Mouse (Mus musculus) intestine, postnatal 0 days (tissue): Measurements from ENCODE around the gene Bmpr1a. TPM values are rescaled to one million over a fixed set of nuclear protein-coding genes. Genes with fewer than 3 reads are reported as not detected.

Source experiments
- ATAC-seq: fragments of 200-750 bp; cut with Nextera tagmentation; 2 replicates; pipeline ENCODE4 v1.8.0; 2017; ENCODE audit warnings: mild to moderate bottlenecking, moderate TSS enrichment, moderate library complexity
- H3K27ac ChIP-seq: fragments of 300-500 bp; sonication (generic); 2 replicates; pipeline ENCODE4 v1.5.1; 2014; ENCODE audit warnings: mild to moderate bottlenecking, low read depth, low read length, moderate library complexity
- H3K27me3 ChIP-seq: fragments of 300-500 bp; sonication (generic); replicated peaks from 2 replicates; pipeline ENCODE4 v1.6.1; 2014; ENCODE audit warnings: low read length, mixed read lengths; ENCODE audit not compliant: control insufficient read depth, insufficient read depth
- H3K36me3 ChIP-seq: fragments of 300-500 bp; sonication (generic); 2 replicates; pipeline ENCODE4 v1.6.1; 2014; ENCODE audit warnings: mild to moderate bottlenecking, moderate library complexity; ENCODE audit not compliant: control insufficient read depth, insufficient read depth
- H3K4me1 ChIP-seq: fragments of 300-500 bp; sonication (generic); replicated peaks from 2 replicates; pipeline ENCODE4 v1.6.1; 2014; ENCODE audit warnings: antibody characterized with exemption, low read length, mixed read lengths; ENCODE audit not compliant: control insufficient read depth, insufficient read depth
- H3K4me2 ChIP-seq: fragments of 300-500 bp; sonication (generic); replicated peaks from 2 replicates; pipeline ENCODE4 v1.6.1; 2014; ENCODE audit warnings: low read depth, mild to moderate bottlenecking, moderate library complexity
- H3K4me3 ChIP-seq: fragments of 300-500 bp; sonication (generic); 2 replicates; pipeline ENCODE4 v1.5.1; 2014; ENCODE audit warnings: low read depth, low read length
- H3K9ac ChIP-seq: fragments of 300-500 bp; sonication (generic); 2 replicates; pipeline ENCODE4 v1.6.1; 2014; ENCODE audit warnings: mild to moderate bottlenecking, low read depth, low read length
- H3K9me3 ChIP-seq: fragments of 300-500 bp; sonication (generic); 2 replicates; pipeline ENCODE4 v1.6.1; 2016; ENCODE audit warnings: mixed run types; ENCODE audit not compliant: control insufficient read depth
- CTCF ChIP-seq: sonication (generic); IDR thresholded peaks from 2 replicates; pipeline ENCODE4 v1.5.1; 2016; ENCODE audit warnings: low read depth, mild to moderate bottlenecking, control low read depth, antibody characterized with exemption, moderate library complexity
- WGBS: fragments of 180-500 bp; shearing (Covaris S2); extraction: QIAGEN DNeasy Blood & Tissue Kit; methylation state at CpG from one replicate; pipeline ENCODE4 v1.1.7; 2014; 5-methylcytosine and 5-hydroxymethylcytosine counted together
- polyA plus RNA-seq: library from polyadenylated mRNA; unstranded; fragments of >200 nt; fragmentation: Nextera tagmentation; extraction: Ambion mirVana; gene quantifications from 2 replicates; pipeline ENCODE4 v1.2.1, GENCODE M21; 2015

Gene Bmpr1a
- polyA plus RNA-seq, 1 experiment from 2014 or later = 19.3 TPM

- no peaks in the 10 kb centered on the region for H3K9me3 ChIP-seq
- 0 out of 2 replicates have a peak, but pooled peaks cover 2% of the 10 kb centered on the region for H3K4me1 ChIP-seq
- no peak overlapping the region for H3K4me3 ChIP-seq
- no peak for ATAC-seq
- no peak overlapping the region for H3K4me2 ChIP-seq
- no peak overlapping the region for H3K27ac ChIP-seq
- H3K27me3 ChIP-seq = no peaks in the 10 kb centered on the region
- TF ChIP-seq CTCF = no peak
- 71% methylated on average over 3 of the region's 3 CpGs for WGBS
- H3K36me3 ChIP-seq = peaks cover 21% of the 10 kb centered on the region
- H3K9ac ChIP-seq = no peak overlapping the region
These were observed 57.8 kb downstream of the Bmpr1a start for GRCm38 (mm10) chr14:34445348-34445747.

GRCm38 (mm10) chr14:34444924-34445323 lies 58.2 kb downstream of the Bmpr1a start:
- H3K9me3 ChIP-seq = no peaks in the 10 kb centered on the region

GRCm38 (mm10) chr14:34444368-34444767 lies 58.8 kb downstream of the Bmpr1a start:
- H3K9me3 ChIP-seq = no peaks in the 10 kb centered on the region
- peaks cover 26% of the 10 kb centered on the region for H3K36me3 ChIP-seq
- no peak overlapping the region for H3K4me3 ChIP-seq
- 0 out of 2 replicates have a peak, but pooled peaks cover 2% of the 10 kb centered on the region for H3K4me1 ChIP-seq
- no peak overlapping the region for H3K4me2 ChIP-seq
- no peak for ATAC-seq
- no peak overlapping the region for H3K9ac ChIP-seq
- H3K27me3 ChIP-seq = no peaks in the 10 kb centered on the region
- 79% methylated on average over 5 of the region's 5 CpGs for WGBS
- no peak overlapping the region for H3K27ac ChIP-seq
- no peak for TF ChIP-seq CTCF

More at GRCm38 (mm10) chr14:34444924-34445323, 58.2 kb downstream of the Bmpr1a start:
- Histone ChIP-seq H3K4me2 (no peak overlapping the region), H3K27me3 (no peaks in the 10 kb centered on the region), H3K36me3 (peaks cover 24% of the 10 kb centered on the region), H3K9ac (no peak overlapping the region), H3K4me3 (no peak overlapping the region), H3K4me1 (0 out of 2 replicates have a peak, but pooled peaks cover 2% of the 10 kb centered on the region), H3K27ac (no peak overlapping the region)
- TF ChIP-seq CTCF = no peak
- ATAC-seq = no peak

GRCm38 (mm10) chr14:34442531-34442930 lies 60.6 kb downstream of the Bmpr1a start:
- Histone ChIP-seq H3K27ac (no peak overlapping the region), H3K36me3 (peaks cover 28% of the 10 kb centered on the region), H3K4me2 (no peak overlapping the region), H3K4me3 (no peak overlapping the region), H3K9ac (no peak overlapping the region), H3K27me3 (no peaks in the 10 kb centered on the region), H3K9me3 (no peaks in the 10 kb centered on the region), H3K4me1 (0 out of 2 replicates have a peak, but pooled peaks cover 2% of the 10 kb centered on the region)
- ATAC-seq = no peak
- no peak for TF ChIP-seq CTCF
- 78% methylated on average over 4 of the region's 4 CpGs for WGBS

GRCm38 (mm10) chr14:34440526-34441066 lies 62.5 kb downstream of the Bmpr1a start:
- no peaks in the 10 kb centered on the region for H3K9me3 ChIP-seq
- no peak overlapping the region for H3K9ac ChIP-seq
- no peak for TF ChIP-seq CTCF
- ATAC-seq = no peak
- no peak overlapping the region for H3K4me2 ChIP-seq
- no peak overlapping the region for H3K4me3 ChIP-seq
- H3K27ac ChIP-seq = no peak overlapping the region
- H3K27me3 ChIP-seq = no peaks in the 10 kb centered on the region
- H3K4me1 ChIP-seq = 0 out of 2 replicates have a peak, but pooled peaks cover 2% of the 10 kb centered on the region
- WGBS = 85% methylated on average over 3 of the region's 3 CpGs
- peaks cover 24% of the 10 kb centered on the region for H3K36me3 ChIP-seq

GRCm38 (mm10) chr14:34429069-34429468 lies 74.1 kb downstream of the Bmpr1a start:
- H3K27ac ChIP-seq = no peak overlapping the region
- no peak overlapping the region for H3K9ac ChIP-seq
- H3K4me2 ChIP-seq = no peak overlapping the region
- no peak overlapping the region for H3K4me3 ChIP-seq
- TF ChIP-seq CTCF = no peak
- no peak for ATAC-seq
- H3K4me1 ChIP-seq = no peaks in the 10 kb centered on the region
- 78% methylated on average over 1 of the region's 1 CpGs for WGBS
- no peaks in the 10 kb centered on the region for H3K27me3 ChIP-seq
- peaks cover 30% of the 10 kb centered on the region for H3K36me3 ChIP-seq
- H3K9me3 ChIP-seq = no peaks in the 10 kb centered on the region
